Mouse (Mus musculus): Measurements from ENCODE around the gene Il21. TPM values are rescaled to one million over a fixed set of nuclear protein-coding genes. Genes with fewer than 3 reads are reported as not detected.

Gene Il21
- polyA plus RNA-seq, 1 experiment from 2014 or later = not detected

GRCm38 (mm10) chr3:37205226-37205800 lies 27.1 kb downstream of the Il21 start:
- DNase-seq (ENCODE audit: low spot score) = no peak
- 72% methylated on average over 8 of the region's 8 CpGs for WGBS
- no peak overlapping the region for H3K4me3 ChIP-seq (ENCODE audit: low read depth, low read length)
- peaks cover 3% of the 10 kb centered on the region; the same call in 1 of the 2 replicates for H3K4me1 ChIP-seq (ENCODE audit: control insufficient read depth, insufficient read depth, low read length)
- H3K9ac ChIP-seq (ENCODE audit: low read length) = no peak overlapping the region
- H3K27me3 ChIP-seq (ENCODE audit: control insufficient read depth, insufficient read depth, low read length) = no peaks in the 10 kb centered on the region
- no peaks in the 10 kb centered on the region for H3K36me3 ChIP-seq (ENCODE audit: control insufficient read depth, insufficient read depth, low read length)
- no peak overlapping the region for H3K27ac ChIP-seq (replicated peaks; ENCODE audit: low read depth, low read length)
- H3K4me2 ChIP-seq (ENCODE audit: low read depth, severe bottlenecking) = no peak overlapping the region
- H3K9me3 ChIP-seq (ENCODE audit: control insufficient read depth, low read length) = no peaks in the 10 kb centered on the region
- ATAC-seq (ENCODE audit: insufficient number of reproducible peaks, low FRiP score, low TSS enrichment, low read depth) = no peak

GRCm38 (mm10) chr3:37204556-37204955 lies 27.9 kb downstream of the Il21 start:
- Histone ChIP-seq H3K9ac (ENCODE audit: low read length) (no peak overlapping the region), H3K9me3 (ENCODE audit: control insufficient read depth, low read length) (no peaks in the 10 kb centered on the region), H3K4me1 (ENCODE audit: control insufficient read depth, insufficient read depth, low read length) (peaks cover 3% of the 10 kb centered on the region; the same call in 1 of the 2 replicates), H3K36me3 (ENCODE audit: control insufficient read depth, insufficient read depth, low read length) (no peaks in the 10 kb centered on the region), H3K4me3 (ENCODE audit: low read depth, low read length) (peak overlapping the region; percentile 42), H3K27me3 (ENCODE audit: control insufficient read depth, insufficient read depth, low read length) (no peaks in the 10 kb centered on the region), H3K4me2 (ENCODE audit: low read depth, severe bottlenecking) (peak overlapping the region; percentile 87), H3K27ac (replicated peaks; ENCODE audit: low read depth, low read length) (no peak overlapping the region)
- ATAC-seq (ENCODE audit: insufficient number of reproducible peaks, low FRiP score, low TSS enrichment, low read depth) (no peak), DNase-seq (ENCODE audit: low spot score) (peak; percentile 44)
- 28% methylated on average over 6 of the region's 6 CpGs for WGBS

- Histone ChIP-seq H3K36me3 (ENCODE audit: control insufficient read depth, insufficient read depth, low read length) (no peaks in the 10 kb centered on the region), H3K27me3 (ENCODE audit: control insufficient read depth, insufficient read depth, low read length) (no peaks in the 10 kb centered on the region), H3K9me3 (ENCODE audit: control insufficient read depth, low read length) (no peaks in the 10 kb centered on the region), H3K27ac (replicated peaks; ENCODE audit: low read depth, low read length) (no peak overlapping the region), H3K4me3 (ENCODE audit: low read depth, low read length) (peak overlapping the region; percentile 42), H3K9ac (ENCODE audit: low read length) (peak overlapping the region; percentile 60), H3K4me1 (ENCODE audit: control insufficient read depth, insufficient read depth, low read length) (peaks cover 3% of the 10 kb centered on the region; the same call in 1 of the 2 replicates), H3K4me2 (ENCODE audit: low read depth, severe bottlenecking) (peak overlapping the region; percentile 87)
- ATAC-seq (ENCODE audit: insufficient number of reproducible peaks, low FRiP score, low TSS enrichment, low read depth) (0 out of 2 replicates have a peak, but pooled peaks have one; percentile 61), DNase-seq (ENCODE audit: low spot score) (peak; percentile 89)
- WGBS = 2% methylated on average over 11 of the region's 11 CpGs
Observed at GRCm38 (mm10) chr3:37203984-37204428, 28.4 kb downstream of the Il21 start.

- Histone ChIP-seq H3K9me3 (ENCODE audit: control insufficient read depth, low read length) (no peaks in the 10 kb centered on the region), H3K4me2 (ENCODE audit: low read depth, severe bottlenecking) (no peak overlapping the region), H3K4me1 (ENCODE audit: control insufficient read depth, insufficient read depth, low read length) (peaks cover 3% of the 10 kb centered on the region; the same call in 1 of the 2 replicates), H3K4me3 (ENCODE audit: low read depth, low read length) (no peak overlapping the region), H3K27me3 (ENCODE audit: control insufficient read depth, insufficient read depth, low read length) (no peaks in the 10 kb centered on the region), H3K36me3 (ENCODE audit: control insufficient read depth, insufficient read depth, low read length) (no peaks in the 10 kb centered on the region), H3K27ac (replicated peaks; ENCODE audit: low read depth, low read length) (no peak overlapping the region), H3K9ac (ENCODE audit: low read length) (no peak overlapping the region)
- DNase-seq (ENCODE audit: low spot score) (no peak), ATAC-seq (ENCODE audit: insufficient number of reproducible peaks, low FRiP score, low TSS enrichment, low read depth) (no peak)
- 86% methylated on average over 7 of the region's 7 CpGs for WGBS
Observed at GRCm38 (mm10) chr3:37202856-37203255, 29.6 kb downstream of the Il21 start.

GRCm38 (mm10) chr3:37201122-37201916 lies 31.1 kb downstream of the Il21 start:
- H3K4me2 ChIP-seq (ENCODE audit: low read depth, severe bottlenecking) = no peak overlapping the region
- 51% methylated on average over 6 of the region's 6 CpGs for WGBS
- no peak overlapping the region for H3K9ac ChIP-seq (ENCODE audit: low read length)
- H3K4me1 ChIP-seq (ENCODE audit: control insufficient read depth, insufficient read depth, low read length) = peaks cover 3% of the 10 kb centered on the region; the same call in 1 of the 2 replicates
- no peaks in the 10 kb centered on the region for H3K36me3 ChIP-seq (ENCODE audit: control insufficient read depth, insufficient read depth, low read length)
- no peaks in the 10 kb centered on the region for H3K9me3 ChIP-seq (ENCODE audit: control insufficient read depth, low read length)
- H3K4me3 ChIP-seq (ENCODE audit: low read depth, low read length) = no peak overlapping the region
- ATAC-seq (ENCODE audit: insufficient number of reproducible peaks, low FRiP score, low TSS enrichment, low read depth) (no peak), DNase-seq (ENCODE audit: low spot score) (peak; percentile 46)
- no peaks in the 10 kb centered on the region for H3K27me3 ChIP-seq (ENCODE audit: control insufficient read depth, insufficient read depth, low read length)
- no peak overlapping the region for H3K27ac ChIP-seq (replicated peaks; ENCODE audit: low read depth, low read length)

- Histone ChIP-seq H3K27me3 (ENCODE audit: control insufficient read depth, insufficient read depth, low read length) (no peaks in the 10 kb centered on the region), H3K27ac (replicated peaks; ENCODE audit: low read depth, low read length) (no peak overlapping the region), H3K9ac (ENCODE audit: low read length) (no peak overlapping the region), H3K9me3 (ENCODE audit: control insufficient read depth, low read length) (no peaks in the 10 kb centered on the region), H3K4me3 (ENCODE audit: low read depth, low read length) (no peak overlapping the region), H3K4me1 (ENCODE audit: control insufficient read depth, insufficient read depth, low read length) (peaks cover 3% of the 10 kb centered on the region; the same call in 1 of the 2 replicates), H3K4me2 (ENCODE audit: low read depth, severe bottlenecking) (no peak overlapping the region), H3K36me3 (ENCODE audit: control insufficient read depth, insufficient read depth, low read length) (no peaks in the 10 kb centered on the region)
- ATAC-seq (ENCODE audit: insufficient number of reproducible peaks, low FRiP score, low TSS enrichment, low read depth) (no peak), DNase-seq (ENCODE audit: low spot score) (no peak)
- WGBS = 83% methylated on average over 5 of the region's 5 CpGs
Observed at GRCm38 (mm10) chr3:37198302-37198701, 34.1 kb downstream of the Il21 start.

- no peak overlapping the region for H3K27ac ChIP-seq (replicated peaks; ENCODE audit: low read depth, low read length)
- no peaks in the 10 kb centered on the region for H3K9me3 ChIP-seq (ENCODE audit: control insufficient read depth, low read length)
- no peak overlapping the region for H3K9ac ChIP-seq (ENCODE audit: low read length)
- no peak overlapping the region for H3K4me3 ChIP-seq (ENCODE audit: low read depth, low read length)
- no peak for ATAC-seq (ENCODE audit: insufficient number of reproducible peaks, low FRiP score, low TSS enrichment, low read depth)
- WGBS = 66% methylated on average over 2 of the region's 2 CpGs
- DNase-seq (ENCODE audit: low spot score) = no peak
- H3K36me3 ChIP-seq (ENCODE audit: control insufficient read depth, insufficient read depth, low read length) = no peaks in the 10 kb centered on the region
- no peaks in the 10 kb centered on the region for H3K27me3 ChIP-seq (ENCODE audit: control insufficient read depth, insufficient read depth, low read length)
- H3K4me2 ChIP-seq (ENCODE audit: low read depth, severe bottlenecking) = no peak overlapping the region
- no peaks in the 10 kb centered on the region for H3K4me1 ChIP-seq (ENCODE audit: control insufficient read depth, insufficient read depth, low read length)
Observed at GRCm38 (mm10) chr3:37191953-37192352, 40.5 kb downstream of the Il21 start.

GRCm38 (mm10) chr3:37185534-37185933 lies 46.9 kb downstream of the Il21 start:
- H3K9me3 ChIP-seq (ENCODE audit: control insufficient read depth, low read length) = no peaks in the 10 kb centered on the region
- 80% methylated on average over 1 of the region's 1 CpGs for WGBS
- H3K4me1 ChIP-seq (ENCODE audit: control insufficient read depth, insufficient read depth, low read length) = no peaks in the 10 kb centered on the region
- H3K27me3 ChIP-seq (ENCODE audit: control insufficient read depth, insufficient read depth, low read length) = no peaks in the 10 kb centered on the region
- no peak overlapping the region for H3K9ac ChIP-seq (ENCODE audit: low read length)
- ATAC-seq (ENCODE audit: insufficient number of reproducible peaks, low FRiP score, low TSS enrichment, low read depth) (no peak), DNase-seq (ENCODE audit: low spot score) (no peak)
- no peaks in the 10 kb centered on the region for H3K36me3 ChIP-seq (ENCODE audit: control insufficient read depth, insufficient read depth, low read length)
- no peak overlapping the region for H3K4me3 ChIP-seq (ENCODE audit: low read depth, low read length)
- H3K27ac ChIP-seq (replicated peaks; ENCODE audit: low read depth, low read length) = no peak overlapping the region
- H3K4me2 ChIP-seq (ENCODE audit: low read depth, severe bottlenecking) = no peak overlapping the region
